Mouse (Mus musculus) midbrain, embryonic 15.5 days (tissue): ENCODE data around the gene Arhgef38. TPM values are rescaled to one million over a fixed set of nuclear protein-coding genes. Genes with fewer than 3 reads are reported as not detected.

Source experiments
- ATAC-seq: fragments of 200-750 bp; cut with Nextera tagmentation; replicated peaks from 2 replicates; pipeline ENCODE4 v1.8.0; 2017; ENCODE audit warnings: moderate TSS enrichment
- H3K27ac ChIP-seq: fragments of 300-500 bp; sonication (generic); 2 replicates; pipeline ENCODE4 v1.5.1; 2015; ENCODE audit warnings: mild to moderate bottlenecking, inconsistent platforms
- H3K27me3 ChIP-seq: fragments of 300-500 bp; sonication (generic); replicated peaks from 2 replicates; pipeline ENCODE4 v1.6.1; 2015; ENCODE audit warnings: inconsistent platforms
- H3K36me3 ChIP-seq: fragments of 300-500 bp; sonication (generic); replicated peaks from 2 replicates; pipeline ENCODE4 v1.6.1; 2015; ENCODE audit warnings: inconsistent platforms
- H3K4me1 ChIP-seq: fragments of 300-500 bp; sonication (generic); 2 replicates; pipeline ENCODE4 v1.6.1; 2015; ENCODE audit warnings: inconsistent platforms
- H3K4me2 ChIP-seq: fragments of 300-500 bp; sonication (generic); 2 replicates; pipeline ENCODE4 v1.6.1; 2015; ENCODE audit warnings: inconsistent platforms, mild to moderate bottlenecking, moderate library complexity
- H3K4me3 ChIP-seq: fragments of 300-500 bp; sonication (generic); 2 replicates; pipeline ENCODE4 v1.5.1; 2015; ENCODE audit warnings: mild to moderate bottlenecking, inconsistent platforms
- H3K9ac ChIP-seq: fragments of 300-500 bp; sonication (generic); 2 replicates; pipeline ENCODE4 v1.6.1; 2015; ENCODE audit warnings: mild to moderate bottlenecking, inconsistent platforms
- H3K9me3 ChIP-seq: fragments of 300-500 bp; sonication (generic); 2 replicates; pipeline ENCODE4 v1.6.1; 2016; ENCODE audit warnings: inconsistent platforms
- WGBS: fragments of 180-500 bp; shearing (Covaris S2); methylation state at CpG from one replicate; pipeline ENCODE4 v1.1.7; 2015; ENCODE audit warnings: mixed read lengths; 5-methylcytosine and 5-hydroxymethylcytosine counted together
- polyA plus RNA-seq: library from polyadenylated mRNA; unstranded; fragments of >200 nt; fragmentation: Nextera tagmentation; extraction: Ambion mirVana; gene quantifications from 2 replicates; pipeline ENCODE4 v1.2.1, GENCODE M21; 2015

The Arhgef38 gene
- polyA plus RNA-seq, 1 experiment from 2014 or later, result 0.03 TPM

- Histone ChIP-seq H3K9me3 (no peaks in the 10 kb centered on the region), H3K4me1 (no peaks in the 10 kb centered on the region), H3K27me3 (no peaks in the 10 kb centered on the region), H3K4me3 (no peak overlapping the region), H3K4me2 (no peak overlapping the region), H3K27ac (no peak overlapping the region), H3K36me3 (peaks cover 23% of the 10 kb centered on the region; the same call in 1 of the 2 replicates), H3K9ac (no peak overlapping the region)
- ATAC-seq, result no peak
- WGBS, result 94% methylated on average over 4 of the region's 4 CpGs
Measured at GRCm38 (mm10) chr3:133109844-133110243, 124.9 kb downstream of the Arhgef38 start.

GRCm38 (mm10) chr3:133108731-133109130 lies 126.0 kb downstream of the Arhgef38 start:
- WGBS, result 96% methylated on average over 4 of the region's 4 CpGs
- no peak overlapping the region for H3K4me3 ChIP-seq
- no peaks in the 10 kb centered on the region for H3K9me3 ChIP-seq
- no peak overlapping the region for H3K9ac ChIP-seq
- ATAC-seq, result no peak
- no peaks in the 10 kb centered on the region for H3K4me1 ChIP-seq
- H3K4me2 ChIP-seq, result no peak overlapping the region
- H3K36me3 ChIP-seq, result peaks cover 27% of the 10 kb centered on the region; the same call in 1 of the 2 replicates
- H3K27ac ChIP-seq, result no peak overlapping the region
- no peaks in the 10 kb centered on the region for H3K27me3 ChIP-seq

DNA sequence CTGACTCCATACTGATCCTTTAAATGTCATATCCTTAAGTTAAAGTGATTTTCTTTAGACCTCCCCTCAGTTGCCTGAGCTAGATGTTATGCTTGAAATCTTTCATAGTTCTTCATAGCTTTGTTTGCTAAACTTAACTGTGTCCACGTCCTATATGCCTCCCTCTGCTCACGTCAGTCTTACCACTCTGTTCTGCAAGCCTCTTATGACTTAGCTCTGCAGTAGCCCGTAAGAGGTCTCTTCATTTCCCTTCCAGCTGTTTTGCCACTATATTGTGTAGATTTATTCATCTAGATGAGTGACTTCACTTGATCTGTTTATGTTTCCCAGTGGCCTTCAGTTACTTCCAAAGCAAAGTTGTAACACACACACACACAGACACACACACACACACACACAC lies 130.3 kb downstream of the Arhgef38 start:
- Histone ChIP-seq H3K9ac (no peak overlapping the region), H3K27ac (no peak overlapping the region), H3K9me3 (no peaks in the 10 kb centered on the region), H3K4me2 (no peak overlapping the region), H3K27me3 (no peaks in the 10 kb centered on the region), H3K4me1 (no peaks in the 10 kb centered on the region), H3K4me3 (no peak overlapping the region), H3K36me3 (peaks cover 48% of the 10 kb centered on the region; the same call in 1 of the 2 replicates)
- 94% methylated on average over 3 of the region's 3 CpGs for WGBS
- no peak for ATAC-seq

GRCm38 (mm10) chr3:133103768-133104167 lies 131.0 kb downstream of the Arhgef38 start:
- H3K4me2 ChIP-seq, result no peak overlapping the region
- H3K9me3 ChIP-seq, result no peaks in the 10 kb centered on the region
- 94% methylated on average over 3 of the region's 3 CpGs for WGBS
- ATAC-seq, result no peak
- H3K4me1 ChIP-seq, result no peaks in the 10 kb centered on the region
- no peak overlapping the region for H3K27ac ChIP-seq
- no peak overlapping the region for H3K4me3 ChIP-seq
- no peak overlapping the region for H3K9ac ChIP-seq
- peaks cover 48% of the 10 kb centered on the region for H3K36me3 ChIP-seq
- H3K27me3 ChIP-seq, result no peaks in the 10 kb centered on the region

DNA sequence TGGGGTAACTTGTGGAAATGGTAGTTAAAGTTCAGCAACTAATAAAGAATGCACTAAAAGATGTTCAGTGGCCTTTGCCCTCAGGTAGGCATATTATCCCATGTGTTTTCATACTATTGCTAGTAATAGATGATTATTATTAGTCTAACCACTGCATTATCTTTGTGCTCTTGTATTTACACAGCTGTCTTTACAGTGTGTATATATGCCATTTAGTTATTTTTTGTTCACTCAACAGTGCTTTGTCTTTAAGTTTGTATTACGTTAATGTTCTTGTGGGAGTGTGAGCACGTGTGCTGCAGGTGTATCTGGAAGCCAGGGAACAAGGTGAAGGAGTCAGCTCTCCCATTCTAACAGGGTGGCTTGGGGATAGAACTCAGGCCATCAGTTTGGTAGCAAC lies 135.8 kb downstream of the Arhgef38 start:
- H3K4me2 ChIP-seq, result no peak overlapping the region
- H3K9me3 ChIP-seq, result no peaks in the 10 kb centered on the region
- no peak overlapping the region for H3K27ac ChIP-seq
- WGBS, result 92% methylated on average over 2 of the region's 2 CpGs
- H3K27me3 ChIP-seq, result no peaks in the 10 kb centered on the region
- no peak for ATAC-seq
- H3K36me3 ChIP-seq, result peaks cover 37% of the 10 kb centered on the region
- H3K4me3 ChIP-seq, result no peak overlapping the region
- H3K9ac ChIP-seq, result no peak overlapping the region
- H3K4me1 ChIP-seq, result peaks cover 8% of the 10 kb centered on the region

DNA sequence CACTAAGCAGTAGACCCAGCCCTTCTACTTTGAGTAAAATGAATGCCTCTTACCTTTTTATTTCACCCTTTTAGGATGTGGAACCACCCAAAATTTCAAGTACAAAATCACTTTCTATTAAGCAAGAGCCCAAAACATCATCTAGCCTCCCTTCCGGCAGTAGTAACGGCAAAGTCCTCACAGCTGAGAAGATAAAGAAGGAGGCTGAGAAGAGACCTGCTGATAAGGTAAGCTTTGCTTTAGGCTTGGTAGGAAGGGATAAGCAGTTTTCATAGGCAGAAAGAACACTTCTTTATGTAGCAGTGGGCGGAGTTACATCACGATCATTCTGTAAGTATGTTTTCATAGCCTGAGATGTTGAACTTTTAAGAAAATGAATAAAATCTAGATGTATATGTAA lies 136.4 kb downstream of the Arhgef38 start:
- no peak overlapping the region for H3K4me2 ChIP-seq

DNA sequence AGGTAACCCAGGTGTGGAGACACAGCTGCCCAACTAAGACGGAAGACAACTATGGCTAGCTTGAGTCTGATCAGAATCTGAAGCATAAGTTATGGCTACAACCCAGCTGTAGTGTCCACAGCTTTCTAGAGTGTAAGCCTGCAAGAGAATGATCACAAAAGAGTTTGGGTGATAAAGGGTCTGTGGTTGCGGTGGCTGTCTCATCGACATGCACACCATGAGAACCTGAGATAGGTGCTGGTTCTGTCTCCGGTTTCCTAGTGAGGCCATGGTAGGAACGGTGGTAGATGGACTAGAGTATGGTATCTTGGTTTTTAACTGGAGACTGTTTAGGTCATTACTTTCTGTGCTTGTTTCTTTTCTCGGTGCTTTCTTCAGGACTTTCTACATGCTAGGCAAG lies 136.8 kb downstream of the Arhgef38 start:
- Histone ChIP-seq H3K27me3 (no peaks in the 10 kb centered on the region), H3K9me3 (no peaks in the 10 kb centered on the region), H3K9ac (no peak overlapping the region), H3K4me1 (peaks cover 15% of the 10 kb centered on the region), H3K4me3 (no peak overlapping the region), H3K36me3 (peaks cover 31% of the 10 kb centered on the region), H3K4me2 (no peak overlapping the region), H3K27ac (no peak overlapping the region)
- ATAC-seq, result no peak
- 96% methylated on average over 6 of the region's 6 CpGs for WGBS

More for the DNA sequence above, 136.4 kb downstream of the Arhgef38 start:
- no peaks in the 10 kb centered on the region for H3K27me3 ChIP-seq
- H3K9me3 ChIP-seq, result no peaks in the 10 kb centered on the region
- H3K4me3 ChIP-seq, result no peak overlapping the region
- no peak for ATAC-seq
- H3K36me3 ChIP-seq, result peaks cover 31% of the 10 kb centered on the region
- no peak overlapping the region for H3K9ac ChIP-seq
- WGBS, result 94% methylated on average over 4 of the region's 4 CpGs
- no peak overlapping the region for H3K27ac ChIP-seq
- H3K4me1 ChIP-seq, result peaks cover 11% of the 10 kb centered on the region

- H3K36me3 ChIP-seq, result peaks cover 15% of the 10 kb centered on the region
- H3K4me1 ChIP-seq, result peaks cover 32% of the 10 kb centered on the region
- H3K27ac ChIP-seq, result no peak overlapping the region
- H3K4me3 ChIP-seq, result no peak overlapping the region
- no peak for ATAC-seq
- WGBS, result 82% methylated on average over 1 of the region's 1 CpGs
- no peak overlapping the region for H3K9ac ChIP-seq
- no peaks in the 10 kb centered on the region for H3K27me3 ChIP-seq
- H3K9me3 ChIP-seq, result no peaks in the 10 kb centered on the region
- H3K4me2 ChIP-seq, result no peak overlapping the region
Measured at GRCm38 (mm10) chr3:133094305-133094704, 140.4 kb downstream of the Arhgef38 start.

DNA sequence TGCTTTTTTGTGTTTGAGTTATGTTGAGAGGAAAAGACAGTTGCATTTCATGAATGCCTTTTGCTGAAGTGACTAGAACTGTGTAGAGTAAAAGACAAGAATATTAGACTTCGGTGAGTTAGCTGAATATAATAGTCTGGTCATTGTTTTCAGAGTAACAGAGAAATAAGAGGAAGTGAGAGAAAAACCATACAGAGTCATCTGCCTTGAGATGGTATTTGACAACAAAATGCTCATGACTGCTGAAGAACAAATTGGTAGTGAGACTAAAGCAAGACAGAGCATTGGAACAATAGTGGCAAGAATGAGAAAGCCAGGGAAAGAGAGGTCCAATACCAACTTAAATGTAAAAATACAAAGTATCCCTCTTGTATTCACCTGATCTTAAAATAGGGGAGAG lies 141.8 kb downstream of the Arhgef38 start:
- 79% methylated on average over 1 of the region's 1 CpGs for WGBS
- Histone ChIP-seq H3K4me3 (peak overlapping the region; percentile 89; the same call in 1 of the 2 replicates), H3K9ac (no peak overlapping the region), H3K27ac (no peak overlapping the region), H3K4me2 (peak overlapping the region; percentile 62), H3K4me1 (peaks cover 32% of the 10 kb centered on the region), H3K9me3 (no peaks in the 10 kb centered on the region), H3K27me3 (no peaks in the 10 kb centered on the region), H3K36me3 (0 out of 2 replicates have a peak, but pooled peaks cover 2% of the 10 kb centered on the region)
- ATAC-seq, result no peak

DNA sequence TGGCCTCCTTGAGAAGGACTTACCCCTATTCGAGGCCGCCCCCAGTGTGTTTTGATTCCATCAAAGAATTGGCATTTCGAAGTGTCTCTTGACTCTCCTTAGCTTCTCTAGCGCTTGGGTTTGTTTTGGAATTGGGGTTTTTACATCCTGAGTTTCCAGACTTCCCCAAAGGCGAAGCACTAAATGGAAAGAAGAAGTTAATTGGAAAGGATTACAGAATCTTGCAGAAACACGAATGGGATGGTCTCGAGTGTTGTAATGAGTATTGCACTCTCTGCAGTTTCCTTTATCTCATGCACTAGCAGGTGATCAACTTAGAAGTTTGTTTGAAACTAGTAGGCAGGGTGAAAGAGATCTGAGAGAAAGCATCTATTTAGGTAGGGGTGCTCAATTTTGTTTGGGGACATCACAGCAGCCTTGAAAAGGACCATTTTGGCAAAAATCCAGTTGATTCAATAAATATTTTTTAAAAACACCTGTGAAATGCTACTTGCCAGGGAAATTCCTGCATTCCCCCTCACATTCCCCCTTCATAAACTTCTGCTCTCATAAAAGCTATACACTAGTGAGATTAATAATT lies 142.4 kb downstream of the Arhgef38 start:
- Histone ChIP-seq H3K9ac (peak overlapping the region; percentile 87), H3K27me3 (no peaks in the 10 kb centered on the region), H3K9me3 (no peaks in the 10 kb centered on the region), H3K36me3 (no peaks in the 10 kb centered on the region), H3K4me2 (peak overlapping the region; percentile 62), H3K4me3 (peak overlapping the region; percentile 89), H3K27ac (peak overlapping the region; percentile 98), H3K4me1 (peaks cover 32% of the 10 kb centered on the region)
- ATAC-seq, result peak; percentile 1; the same call in 1 of the 2 replicates
- WGBS, result under 1% methylated on average over 7 of the region's 7 CpGs

DNA sequence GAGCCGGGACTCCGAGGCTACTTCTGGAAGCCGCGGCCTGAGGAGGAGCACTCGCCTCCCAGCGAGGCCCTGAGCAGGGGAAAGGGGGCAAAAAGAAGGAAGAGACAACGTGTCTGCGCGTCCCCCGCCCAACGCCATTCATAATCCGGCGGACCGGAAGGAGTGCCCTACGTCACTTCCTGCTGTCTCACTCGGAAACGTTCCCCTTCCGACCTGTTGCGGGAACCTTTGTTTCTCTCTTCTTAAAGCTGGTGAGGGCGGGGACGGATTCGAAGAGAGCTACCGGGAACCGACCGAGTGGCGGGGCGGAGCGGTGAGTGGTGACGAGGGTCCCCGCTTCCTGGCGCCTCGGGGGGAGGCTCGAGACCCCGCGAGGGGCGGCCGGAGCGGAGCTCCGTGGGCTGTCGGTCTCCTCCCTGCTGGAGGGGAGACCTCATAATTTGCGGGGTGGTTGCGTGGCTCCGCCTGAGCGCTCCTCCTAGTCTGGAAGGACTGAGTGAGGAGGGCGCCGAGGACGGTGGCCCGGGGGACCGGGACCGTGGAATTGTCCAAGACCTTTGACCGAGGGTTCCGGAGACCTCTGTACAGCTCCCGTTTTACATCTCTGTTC lies 143.0 kb downstream of the Arhgef38 start, which contains the start of the genes Ints12 and Gstcd:
Gene Ints12, plus strand, starts transcription at position 177 of the 610 bp plus-strand sequence.
Gene Gstcd, minus strand, starts transcription at position 370 of the 610 bp plus-strand sequence.
- Histone ChIP-seq H3K27me3 (no peaks in the 10 kb centered on the region), H3K4me3 (peak within 1 kb of the TSS; percentile 89), H3K9ac (peak within 1 kb of the TSS; percentile 87), H3K36me3 (no peaks in the 10 kb centered on the region), H3K4me2 (peak within 1 kb of the TSS; percentile 62), H3K9me3 (no peaks in the 10 kb centered on the region), H3K27ac (peak within 1 kb of the TSS; percentile 98), H3K4me1 (peaks cover 32% of the 10 kb centered on the region)
- peak; percentile 99 for ATAC-seq
- under 1% methylated on average over 50 of the region's 53 CpGs for WGBS

GRCm38 (mm10) chr3:133091121-133091663 lies 143.6 kb downstream of the Arhgef38 start:
- Histone ChIP-seq H3K4me3 (peak overlapping the region; percentile 89), H3K27me3 (no peaks in the 10 kb centered on the region), H3K9ac (peak overlapping the region; percentile 87), H3K27ac (peak overlapping the region; percentile 98), H3K4me1 (peaks cover 32% of the 10 kb centered on the region), H3K4me2 (peak overlapping the region; percentile 52), H3K9me3 (no peaks in the 10 kb centered on the region), H3K36me3 (no peaks in the 10 kb centered on the region)
- WGBS, result under 1% methylated on average over 42 of the region's 44 CpGs
- ATAC-seq, result peak; percentile 88; the same call in 1 of the 2 replicates
